Mouse (Mus musculus): ENCODE measurements around the gene Ankrd44.

GRCm38 (mm10) chr1:54907066-54907639 is 19.0 kb downstream of the Ankrd44 start:
- no peak for TF ChIP-seq POLR2A (IDR thresholded peaks at IDR 0.05; ENCODE audit: low read depth, low read length)
- TF ChIP-seq CTCF (IDR thresholded peaks at IDR 0.05; ENCODE audit: extremely low read depth, insufficient read length, insufficient replicate concordance, low read depth, low read length), result no peak

Measured in small intestine, adult 2 months (tissue).